Mouse (Mus musculus): ENCODE data around the gene Qsox1. TPM values are rescaled to one million over a fixed set of nuclear protein-coding genes. Genes with fewer than 3 reads are reported as not detected.

Gene Qsox1
- 10 to 100 TPM; 31.5 to 38.1 TPM for total RNA-seq (2021)
- long read RNA-seq, experiment 1, partial matches to known transcripts = 4 of 11 reads
- long read RNA-seq, experiment 1, other reads (novel, unspliced or antisense) = 1 of 11 reads
- long read RNA-seq, experiment 2, transcript Qsox1-208 (1 exons, 3,395 nt) = major isoform, 5 of 10 reads
- long read RNA-seq, experiment 2, partial matches to known transcripts = 2 of 10 reads
- long read RNA-seq, experiment 2, other reads (novel, unspliced or antisense) = 0 of 10 reads

GRCm38 (mm10) chr1:155812581-155813499, at the start of gene Qsox1:
TSS of gene Qsox1 (minus strand) at chr1:155812889.
- peak; percentile 91 to 92 for DNase-seq

- DNase-seq = peak in 1 of 2 experiments; percentile 8
Measured at GRCm38 (mm10) chr1:155854926-155855702, 42.4 kb upstream of the Qsox1 start.

GRCm38 (mm10) chr1:155853009-155853408, 40.3 kb upstream of the Qsox1 start:
- no peak for DNase-seq

GRCm38 (mm10) chr1:155844235-155844634, 31.5 kb upstream of the Qsox1 start:
- DNase-seq = no peak

- no peak for DNase-seq
Measured at GRCm38 (mm10) chr1:155843538-155843937, 30.8 kb upstream of the Qsox1 start.

DNA sequence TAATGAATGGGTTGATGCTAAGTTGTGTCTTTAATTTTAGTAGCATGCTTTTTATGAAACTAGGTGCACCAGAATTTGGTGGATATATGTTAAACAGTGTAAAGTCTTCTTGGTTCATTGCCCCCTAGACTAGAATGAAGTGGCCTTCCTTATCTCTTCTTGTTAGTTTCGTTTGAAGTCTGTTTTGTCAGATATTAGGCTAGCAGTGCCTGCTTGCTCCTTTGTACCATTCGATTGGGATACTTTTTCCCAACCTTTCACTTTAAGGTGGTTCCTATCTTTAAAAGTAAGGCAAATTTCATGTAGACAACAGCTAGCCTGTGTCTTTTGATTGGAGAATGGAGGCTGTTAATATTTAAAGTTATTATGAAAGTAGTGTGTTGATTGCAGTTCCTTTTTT, 23.0 kb upstream of the Qsox1 start:
- no peak for DNase-seq

- DNase-seq = no peak
Measured at GRCm38 (mm10) chr1:155833610-155834009, 20.9 kb upstream of the Qsox1 start.

DNA sequence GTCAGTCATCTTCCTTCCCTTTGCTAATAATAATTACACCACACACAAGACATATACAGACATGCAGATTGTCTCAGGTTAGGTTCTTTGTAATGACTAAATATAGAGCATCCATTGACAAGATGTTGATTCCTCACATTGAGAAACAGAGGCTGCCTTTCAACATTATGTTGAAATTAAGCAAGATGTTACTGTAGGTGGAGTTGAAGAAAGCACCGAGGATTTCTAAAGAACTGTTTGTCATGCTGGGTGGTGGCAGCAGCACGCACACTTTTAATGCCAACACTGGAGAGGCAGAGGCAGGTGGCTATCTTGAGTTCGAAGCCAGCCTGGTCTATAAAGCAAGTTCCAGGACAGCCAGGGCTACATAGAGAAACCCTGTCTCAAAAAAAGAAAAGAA, 19.3 kb upstream of the Qsox1 start:
- no peak for DNase-seq

DNA sequence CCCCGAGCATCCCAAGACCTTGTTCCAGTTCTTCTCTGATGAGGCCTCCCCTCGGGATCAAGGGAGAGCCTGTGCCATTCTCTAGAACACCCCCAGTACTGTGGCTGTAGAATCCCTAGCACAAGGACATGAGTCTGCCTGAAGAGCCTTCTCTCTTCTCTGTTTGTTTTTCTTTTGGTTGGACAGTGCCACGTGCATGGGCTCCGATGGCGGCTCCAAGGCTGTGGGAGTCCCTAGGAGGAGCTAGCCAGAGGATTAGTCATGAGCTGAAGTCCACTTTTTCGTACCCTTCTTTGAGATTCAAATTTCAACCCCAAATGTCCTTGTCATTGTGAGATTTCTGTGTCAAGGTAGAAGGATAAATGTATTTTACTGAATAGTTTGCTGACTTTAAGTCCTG, 18.2 kb upstream of the Qsox1 start:
- DNase-seq = no peak

GRCm38 (mm10) chr1:155827703-155828295, 15.1 kb upstream of the Qsox1 start:
- DNase-seq = no peak

DNA sequence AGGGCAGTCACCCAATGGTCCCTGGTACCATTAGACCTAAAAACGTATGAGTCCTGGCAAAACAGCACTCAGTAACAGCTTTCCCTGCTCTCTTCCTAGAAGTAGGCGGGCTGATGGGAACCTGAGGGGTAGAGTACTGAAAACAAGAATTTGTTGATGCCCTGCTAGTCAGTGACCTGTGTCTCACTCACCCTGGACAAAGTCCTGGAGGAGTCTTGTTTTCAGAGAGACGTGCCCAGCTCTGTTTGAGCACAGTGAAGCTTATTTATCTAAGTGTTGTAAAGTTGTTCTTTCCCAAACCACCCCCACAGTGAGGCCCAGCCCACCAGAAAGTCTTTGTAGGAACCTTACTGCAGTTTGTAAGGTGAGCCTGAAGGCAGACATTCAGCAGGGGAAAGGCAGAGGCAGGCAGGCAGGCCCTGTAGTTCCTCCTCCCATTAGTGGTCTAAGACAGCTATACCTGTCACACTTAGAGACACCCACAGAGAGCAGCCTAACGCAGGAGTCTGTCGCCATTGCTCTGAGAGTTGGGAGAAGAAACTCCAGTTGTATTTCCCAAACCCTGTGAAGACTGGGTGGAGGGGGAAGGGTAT, 14.2 kb upstream of the Qsox1 start:
- no peak for DNase-seq

GRCm38 (mm10) chr1:155825940-155826716, 13.4 kb upstream of the Qsox1 start:
- no peak for DNase-seq

DNA sequence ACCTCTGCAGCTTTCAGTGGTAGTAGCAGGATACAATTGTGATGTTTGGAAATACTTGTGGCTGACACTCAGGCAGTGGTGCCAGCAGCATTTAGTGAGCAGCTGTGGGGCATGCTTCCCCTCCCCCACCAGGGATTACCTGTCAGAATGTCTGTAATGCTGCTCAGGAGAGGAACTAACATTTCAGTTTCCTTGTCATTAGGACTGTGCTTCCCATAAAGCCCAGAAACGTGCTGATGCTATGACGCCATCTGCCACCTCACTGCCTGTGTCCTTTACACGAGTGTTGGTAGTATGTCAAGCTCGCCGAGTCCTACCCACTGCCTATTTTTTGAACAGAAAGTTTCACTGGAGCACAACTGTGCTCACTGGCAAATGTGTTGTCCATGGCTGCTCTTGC, 8.0 kb upstream of the Qsox1 start:
- DNase-seq = no peak

- DNase-seq = no peak
Measured at GRCm38 (mm10) chr1:155816167-155816566, 3.5 kb upstream of the Qsox1 start.

DNA sequence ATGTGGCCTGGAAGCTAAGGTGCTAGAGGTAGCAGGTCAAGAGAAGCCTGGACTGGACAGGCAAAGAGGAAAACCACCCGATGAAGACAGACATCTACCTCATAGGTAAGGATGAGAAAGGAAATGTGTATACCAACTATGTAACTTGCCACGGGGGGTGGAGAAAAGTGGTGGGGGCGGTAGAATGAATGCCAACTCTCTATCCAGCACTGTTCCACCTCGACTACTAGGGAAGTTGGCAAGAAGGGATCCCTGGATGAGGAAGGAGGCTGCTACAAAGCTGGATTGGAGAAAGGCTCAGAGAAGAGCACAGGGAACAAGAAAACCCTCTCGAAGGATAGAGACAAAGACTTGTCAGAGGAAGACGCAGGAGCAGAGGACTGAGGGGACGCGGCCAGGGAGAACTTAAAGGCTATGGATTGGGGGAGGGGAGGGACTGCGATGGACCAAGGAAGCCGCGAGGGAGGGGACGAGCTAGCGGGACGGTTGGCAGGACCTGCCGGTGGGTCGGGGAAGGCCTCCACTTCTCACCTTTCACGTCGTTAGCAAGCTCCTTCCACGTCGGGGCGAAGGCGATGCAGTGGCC, 601 bp downstream of the Qsox1 start:
- no peak for DNase-seq

DNA sequence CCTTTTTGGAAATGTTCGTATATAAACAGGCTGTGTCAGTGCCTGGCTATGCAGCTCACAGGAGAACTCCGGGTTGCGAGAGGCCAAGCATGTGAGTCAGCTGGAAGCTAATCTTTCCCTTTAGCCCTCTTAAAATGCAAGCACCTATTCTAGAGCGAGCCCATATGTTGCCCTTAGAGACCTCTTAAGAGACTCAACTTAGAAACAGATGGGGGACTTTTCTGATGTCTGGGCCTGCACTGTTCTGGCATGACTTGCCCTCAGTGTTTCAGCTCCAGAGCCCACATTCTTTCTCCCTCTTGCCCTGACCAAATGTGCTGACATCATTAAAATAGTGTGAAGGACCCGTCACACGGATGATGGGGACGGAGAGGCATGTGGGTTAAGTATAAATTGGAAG, 2.1 kb downstream of the Qsox1 start:
- peak; percentile 28 to 49 for DNase-seq

DNA sequence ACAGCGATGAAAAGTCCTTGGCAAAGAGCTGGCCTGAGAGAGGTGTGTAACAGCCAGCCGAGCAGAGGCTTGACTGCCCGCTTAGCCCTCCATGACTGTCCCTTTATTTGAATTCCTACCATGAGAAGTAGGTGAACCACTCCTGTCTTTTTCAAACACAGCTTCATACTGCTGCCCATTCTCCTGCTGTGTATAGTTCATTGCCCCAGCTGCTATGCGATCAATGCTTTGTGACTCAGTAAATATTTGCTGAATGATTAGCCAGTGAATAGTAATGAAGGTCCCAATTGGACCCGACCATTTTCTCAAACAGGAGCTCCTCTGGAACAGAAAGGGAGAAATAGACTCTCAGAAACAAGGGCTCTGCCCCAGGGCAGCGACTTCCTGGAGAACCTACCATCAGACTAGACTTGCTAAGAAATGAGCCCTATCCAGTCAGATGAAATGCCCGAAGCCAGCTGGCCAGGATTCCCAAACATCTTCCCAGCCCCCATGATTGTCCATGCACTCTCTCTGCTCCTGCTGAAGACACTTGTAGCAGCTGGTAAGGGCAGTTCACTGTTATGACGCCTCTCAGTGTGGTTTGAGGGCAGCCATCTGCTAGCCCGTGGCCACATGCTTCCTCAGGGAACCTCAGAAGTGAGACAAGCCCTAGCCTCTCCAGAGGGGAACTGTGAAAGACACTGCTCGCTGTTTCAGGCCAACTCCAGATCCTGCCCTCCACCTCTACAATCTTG, 2.8 kb downstream of the Qsox1 start:
- DNase-seq = peak; percentile 45 to 56

GRCm38 (mm10) chr1:155808261-155808660, 4.4 kb downstream of the Qsox1 start:
- DNase-seq = no peak

GRCm38 (mm10) chr1:155805607-155806006, 7.1 kb downstream of the Qsox1 start:
- peak; percentile 32 to 63 for DNase-seq

Measured in heart, adult 18-20 months (tissue).